Mouse (Mus musculus) C2C12 (cell line): ENCODE data around the gene Cfap43.

Experiments used
- CEBPB ChIP-seq: IDR thresholded peaks from one replicate; pipeline ENCODE4 v1.6.1; 2011; ENCODE audit warnings: low read depth, mild to moderate bottlenecking, control low read depth, moderate library complexity
- CTCF ChIP-seq: IDR thresholded peaks from one replicate; pipeline ENCODE4 v1.5.1; 2011; ENCODE audit not compliant: control insufficient read depth, insufficient read depth, insufficient read length
- MAX ChIP-seq: IDR thresholded peaks from one replicate; pipeline ENCODE4 v1.6.1; 2011; ENCODE audit warnings: mild to moderate bottlenecking, control low read depth
- MYOG ChIP-seq: IDR thresholded peaks from one replicate; pipeline ENCODE4 v1.6.1; 2011; ENCODE audit not compliant: control insufficient read depth, insufficient read length; ENCODE audit errors: extremely low read depth
- USF1 ChIP-seq: IDR thresholded peaks from one replicate; pipeline ENCODE4 v1.6.1; 2011; ENCODE audit warnings: low read depth, mild to moderate bottlenecking, control low read depth, moderate library complexity

DNA sequence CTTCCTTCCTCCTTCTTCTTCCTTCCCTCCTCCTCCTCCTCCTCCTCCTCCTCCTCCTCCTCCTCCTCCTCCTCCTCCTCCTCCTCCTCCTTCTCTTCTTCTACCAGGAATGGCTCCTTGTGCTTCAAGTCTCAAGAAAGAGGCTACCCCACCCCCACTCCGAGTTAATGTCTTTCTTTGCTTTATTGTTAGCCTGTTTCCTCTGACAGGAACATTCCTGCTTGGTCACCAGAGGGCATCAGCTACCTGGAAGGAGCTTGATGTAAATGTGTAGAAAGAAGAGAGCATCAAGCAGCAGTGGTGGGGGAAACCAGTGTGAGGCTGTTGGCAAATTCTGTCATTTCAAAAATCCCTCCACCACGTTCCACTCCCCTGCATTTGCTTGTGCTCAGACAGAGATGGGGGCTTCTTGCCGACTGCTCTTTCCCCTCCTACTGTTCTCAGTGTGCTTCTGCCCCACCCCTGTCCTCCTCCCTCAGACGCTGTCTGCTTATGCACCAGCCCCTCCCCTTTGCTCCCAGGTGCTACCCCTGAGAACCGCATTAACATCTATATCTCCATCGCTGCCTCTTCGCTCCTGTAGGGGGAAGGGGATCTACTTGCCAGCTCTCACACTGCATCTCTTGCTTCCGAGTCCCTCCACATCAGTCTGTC is 96.8 kb downstream of the Cfap43 start:
- TF ChIP-seq CTCF, result no peak
- no peak for TF ChIP-seq MAX
- TF ChIP-seq USF1, result no peak
- no peak for TF ChIP-seq MYOG
- no peak for TF ChIP-seq CEBPB
